Mouse (Mus musculus) lung, adult 18-20 months (tissue): ENCODE measurements around the gene Psmg3.

ENCODE experiments used
- DNase-seq, 2 experiments: peaks; one replicate each; pipeline ENCODE4 v3.0.0; 2022; ENCODE audit warnings: mixed read lengths in 2 of 2

Psmg3 gene

GRCm38 (mm10) chr5:139813963-139814381 lies 12.7 kb downstream of the Psmg3 start:
- peak; percentile 87 to 90 for DNase-seq

- no peak for DNase-seq
Observed at GRCm38 (mm10) chr5:139813126-139813490, 13.6 kb downstream of the Psmg3 start.

GRCm38 (mm10) chr5:139812398-139813125 lies 14.1 kb downstream of the Psmg3 start:
- DNase-seq = no peak

GRCm38 (mm10) chr5:139811677-139812397 lies 14.8 kb downstream of the Psmg3 start:
- peak; percentile 71 to 84 for DNase-seq

- no peak for DNase-seq
Observed at GRCm38 (mm10) chr5:139809397-139809796, 17.3 kb downstream of the Psmg3 start.

GRCm38 (mm10) chr5:139805924-139806323 lies 20.8 kb downstream of the Psmg3 start:
- no peak for DNase-seq

GRCm38 (mm10) chr5:139804573-139805111 lies 22.0 kb downstream of the Psmg3 start:
- DNase-seq = no peak

GRCm38 (mm10) chr5:139804107-139804551 lies 22.6 kb downstream of the Psmg3 start:
- no peak for DNase-seq

GRCm38 (mm10) chr5:139803601-139804102 lies 23.0 kb downstream of the Psmg3 start:
- peak; percentile 87 to 91 for DNase-seq

- no peak for DNase-seq
Observed at GRCm38 (mm10) chr5:139803165-139803564, 23.5 kb downstream of the Psmg3 start.

GRCm38 (mm10) chr5:139801880-139802279 lies 24.8 kb downstream of the Psmg3 start:
- no peak for DNase-seq

- DNase-seq = no peak
Observed at GRCm38 (mm10) chr5:139801231-139801630, 25.5 kb downstream of the Psmg3 start.

GRCm38 (mm10) chr5:139799801-139800590 lies 26.7 kb downstream of the Psmg3 start:
- DNase-seq = no peak

GRCm38 (mm10) chr5:139799041-139799440 lies 27.6 kb downstream of the Psmg3 start:
- DNase-seq = no peak

- DNase-seq = no peak
Observed at GRCm38 (mm10) chr5:139798168-139798900, 28.4 kb downstream of the Psmg3 start.

GRCm38 (mm10) chr5:139797473-139798167 lies 29.1 kb downstream of the Psmg3 start:
- DNase-seq = peak; percentile 92 to 93

- DNase-seq = peak; percentile 96 to 97
Observed at GRCm38 (mm10) chr5:139796900-139797299, 29.8 kb downstream of the Psmg3 start.

GRCm38 (mm10) chr5:139796001-139796620 lies 30.6 kb downstream of the Psmg3 start:
- DNase-seq = no peak

- DNase-seq = peak; percentile 43 to 52
Observed at GRCm38 (mm10) chr5:139794938-139795337, 31.7 kb downstream of the Psmg3 start.

- DNase-seq = no peak
Observed at GRCm38 (mm10) chr5:139794137-139794536, 32.5 kb downstream of the Psmg3 start.
